Mouse (Mus musculus): Measurements from ENCODE around the gene Polr3e.

DNA sequence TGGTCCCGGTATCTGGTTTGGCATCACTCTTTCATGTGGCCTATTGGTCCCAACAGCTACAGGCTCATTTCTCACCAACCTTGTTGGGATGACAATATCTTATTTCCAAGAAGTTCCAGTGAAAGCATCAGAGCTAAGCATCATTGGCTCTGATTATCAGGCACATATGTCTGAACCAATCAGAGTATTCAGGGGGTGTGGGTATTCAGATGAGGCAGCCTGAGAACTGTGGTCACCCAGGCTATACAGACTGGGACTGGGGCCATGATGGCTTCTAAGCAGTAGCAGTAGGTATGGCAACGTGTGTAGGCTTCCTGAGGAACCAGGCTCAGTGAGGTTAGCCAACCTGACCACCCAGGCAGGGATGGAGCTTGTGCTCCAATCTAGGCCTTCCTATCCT, 36.1 kb upstream of the Polr3e start:
- TF ChIP-seq POLR2A (IDR thresholded peaks at IDR 0.05; ENCODE audit: extremely low read depth, insufficient read depth, low read length): no peak
- TF ChIP-seq CTCF (IDR thresholded peaks at IDR 0.05; ENCODE audit: low read depth, low read length): no peak
